Mouse (Mus musculus): Measurements from ENCODE around the gene Phldb1.

GRCm38 (mm10) chr9:44722575-44722974 is 12.4 kb downstream of the Phldb1 start:
- no peak for TF ChIP-seq POLR2A (IDR thresholded peaks at IDR 0.05; ENCODE audit: low read depth, low read length)
- no peak for TF ChIP-seq CTCF (IDR thresholded peaks at IDR 0.05; ENCODE audit: extremely low read depth, insufficient read depth, insufficient read length, insufficient replicate concordance)
